Mouse (Mus musculus): ENCODE data around the gene Majin. TPM values are rescaled to one million over a fixed set of nuclear protein-coding genes. Genes with fewer than 3 reads are reported as not detected.
A peak's percentile ranks its signal among the peaks of the same experiment; 100 is the strongest.

Majin gene
- total RNA-seq (2021) (not detected), polyA plus RNA-seq (2012; rRNA removed) (0.20 and 0.23 TPM in 2 replicates)
- long read RNA-seq, result 0 reads

DNA sequence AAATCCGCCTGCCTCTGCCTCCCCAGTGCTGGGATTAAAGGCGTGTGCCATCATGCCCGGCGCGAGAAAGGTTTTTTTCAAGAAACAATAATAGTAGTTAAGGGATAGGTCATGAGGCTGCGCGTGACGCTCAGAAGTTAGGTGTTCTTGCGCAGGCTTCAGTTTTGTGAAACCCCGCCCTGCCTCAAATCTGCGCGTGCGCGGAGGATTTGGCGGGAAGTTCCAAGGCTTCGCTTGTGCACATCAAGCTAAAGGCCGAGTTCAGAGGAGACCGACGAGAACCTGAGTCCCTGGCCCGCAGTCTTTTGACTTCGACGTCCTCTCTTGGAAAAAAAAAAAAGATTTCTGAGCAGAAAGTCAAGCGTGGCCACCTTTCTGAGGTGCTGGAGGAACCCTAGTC is at the start of gene Majin:
Gene Majin (plus strand): TSS at position 258 of the 400 bp plus-strand sequence.
- DNase-seq, result no peak
- intact Hi-C loops (cut with DNase I), result no loop called here
- TF ChIP-seq POLR2A (IDR thresholded peaks at IDR 0.05; ENCODE audit: insufficient read depth, low read depth, low read length) (no peak), CTCF (IDR thresholded peaks at IDR 0.05) (no peak), EP300 (IDR thresholded peaks at IDR 0.05; ENCODE audit: insufficient read depth, low read depth, low read length) (no peak)
- no peaks in the 10 kb centered on the region for H3K4me1 ChIP-seq (ENCODE audit: control insufficient read depth, insufficient read depth, low read length)
- no peak within 1 kb of the TSS for H3K4me3 ChIP-seq
- H3K79me2 ChIP-seq (replicated peaks; ENCODE audit: control insufficient read depth, insufficient read depth, low read length), result no peaks in the 10 kb centered on the region
- WGBS, result 83% methylated on average over 23 of the region's 23 CpGs
- H3K27me3 ChIP-seq (ENCODE audit: control insufficient read depth, insufficient read depth, low read length), result no peaks in the 10 kb centered on the region
- H3K27ac ChIP-seq, result no peak within 1 kb of the TSS
- no peaks in the 10 kb centered on the region for H3K36me3 ChIP-seq (ENCODE audit: control insufficient read depth, insufficient read depth, low read length)
- no peak within 1 kb of the TSS for H3K9ac ChIP-seq (ENCODE audit: low read depth, low read length)

DNA sequence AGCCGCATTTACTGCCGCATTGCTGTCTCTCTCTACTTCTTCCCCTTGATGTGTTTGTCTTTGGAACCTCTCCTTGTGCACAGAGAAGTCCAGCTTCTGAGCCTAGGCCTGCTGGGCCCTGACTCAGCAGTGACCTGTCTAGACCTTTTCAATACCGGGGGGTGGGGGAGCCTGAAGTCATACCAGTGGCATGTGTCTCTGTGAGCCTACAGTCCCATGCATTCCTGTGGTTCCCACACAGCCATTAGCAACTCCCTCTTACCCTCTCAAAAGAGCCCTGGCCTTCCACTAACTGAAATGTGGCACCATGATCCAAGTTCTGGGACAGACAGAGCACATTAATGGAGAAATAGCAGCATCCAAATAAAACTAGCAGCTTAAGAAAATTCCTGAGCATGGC is 47.8 kb upstream of the Majin start:
- no peak for DNase-seq
- 80% methylated on average over 3 of the region's 3 CpGs for WGBS
- TF ChIP-seq CTCF (IDR thresholded peaks at IDR 0.05) (no peak), POLR2A (IDR thresholded peaks at IDR 0.05; ENCODE audit: insufficient read depth, low read depth, low read length) (no peak), EP300 (IDR thresholded peaks at IDR 0.05; ENCODE audit: insufficient read depth, low read depth, low read length) (no peak)
- Histone ChIP-seq H3K36me3 (ENCODE audit: control insufficient read depth, insufficient read depth, low read length) (no peaks in the 10 kb centered on the region), H3K27me3 (ENCODE audit: control insufficient read depth, insufficient read depth, low read length) (no peaks in the 10 kb centered on the region), H3K27ac (no peak overlapping the region), H3K79me2 (replicated peaks; ENCODE audit: control insufficient read depth, insufficient read depth, low read length) (no peaks in the 10 kb centered on the region), H3K9ac (ENCODE audit: low read depth, low read length) (no peak overlapping the region), H3K4me3 (no peak overlapping the region), H3K4me1 (ENCODE audit: control insufficient read depth, insufficient read depth, low read length) (peaks cover 1% of the 10 kb centered on the region; the same call in 1 of the 2 replicates)
- intact Hi-C loops (cut with DNase I), result no loop called here

DNA sequence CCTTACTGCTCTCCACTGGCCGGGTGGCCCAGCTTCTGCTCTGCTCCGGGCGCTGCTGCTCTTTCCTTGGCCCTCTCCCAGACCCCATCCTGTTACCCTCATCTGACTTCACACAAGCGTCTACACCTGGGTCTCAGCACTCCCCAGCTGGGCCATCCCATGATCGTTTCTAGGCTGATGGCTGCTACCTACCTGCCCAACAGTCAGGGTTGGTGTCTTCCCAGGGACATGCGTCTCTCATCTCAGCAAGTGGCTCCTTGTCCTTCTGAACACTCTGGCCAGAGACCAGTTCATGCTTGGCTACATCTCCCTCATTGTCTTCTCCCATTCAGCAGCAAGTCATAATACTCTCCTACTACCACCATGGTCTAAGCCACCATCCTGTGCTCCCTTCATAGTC is 44.5 kb upstream of the Majin start:
- H3K9ac ChIP-seq (ENCODE audit: low read depth, low read length), result no peak overlapping the region
- peak overlapping the region; percentile 97 for H3K27ac ChIP-seq
- no peak for TF ChIP-seq CTCF (IDR thresholded peaks at IDR 0.05)
- no peak for TF ChIP-seq POLR2A (IDR thresholded peaks at IDR 0.05; ENCODE audit: insufficient read depth, low read depth, low read length)
- no peak for TF ChIP-seq EP300 (IDR thresholded peaks at IDR 0.05; ENCODE audit: insufficient read depth, low read depth, low read length)
- H3K4me1 ChIP-seq (ENCODE audit: control insufficient read depth, insufficient read depth, low read length), result peaks cover 1% of the 10 kb centered on the region; the same call in 1 of the 2 replicates
- no peak overlapping the region for H3K4me3 ChIP-seq
- H3K36me3 ChIP-seq (ENCODE audit: control insufficient read depth, insufficient read depth, low read length), result no peaks in the 10 kb centered on the region
- intact Hi-C loops (cut with DNase I), result loop anchor here (1.0 to 2.0 kb wide), 2 partner anchors 11 to 97 kb away; partner anchors contain the start of gene Snx15
- H3K27me3 ChIP-seq (ENCODE audit: control insufficient read depth, insufficient read depth, low read length), result no peaks in the 10 kb centered on the region
- no peak for DNase-seq
- H3K79me2 ChIP-seq (replicated peaks; ENCODE audit: control insufficient read depth, insufficient read depth, low read length), result no peaks in the 10 kb centered on the region
- 91% methylated on average over 6 of the region's 6 CpGs for WGBS

DNA sequence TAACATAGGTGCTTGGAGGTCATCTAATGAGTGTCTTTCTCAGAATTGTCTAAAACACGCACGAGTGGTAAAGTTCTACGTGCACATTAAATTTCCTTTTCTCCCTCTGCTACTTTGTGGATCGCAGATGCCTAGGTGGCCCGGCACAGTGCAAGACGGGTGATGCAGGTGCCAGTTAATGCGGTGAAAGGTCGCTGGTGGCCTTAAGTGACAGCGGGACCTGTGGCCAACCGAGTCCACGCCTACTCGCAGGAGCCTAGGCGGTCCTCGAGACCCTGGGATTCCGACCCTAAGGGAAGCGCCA is 43.9 kb upstream of the Majin start:
- Histone ChIP-seq H3K27me3 (ENCODE audit: control insufficient read depth, insufficient read depth, low read length) (no peaks in the 10 kb centered on the region), H3K9ac (ENCODE audit: low read depth, low read length) (peak overlapping the region; percentile 90), H3K27ac (peak overlapping the region; percentile 97), H3K4me1 (ENCODE audit: control insufficient read depth, insufficient read depth, low read length) (peaks cover 1% of the 10 kb centered on the region; the same call in 1 of the 2 replicates), H3K36me3 (ENCODE audit: control insufficient read depth, insufficient read depth, low read length) (no peaks in the 10 kb centered on the region), H3K79me2 (replicated peaks; ENCODE audit: control insufficient read depth, insufficient read depth, low read length) (no peaks in the 10 kb centered on the region), H3K4me3 (peak overlapping the region; percentile 94)
- intact Hi-C loops (cut with DNase I), result loop anchor here (1.0 to 2.0 kb wide), 2 partner anchors 12 to 96 kb away; partner anchors contain the start of gene Snx15
- no peak for DNase-seq
- TF ChIP-seq CTCF (IDR thresholded peaks at IDR 0.05) (no peak), POLR2A (IDR thresholded peaks at IDR 0.05; ENCODE audit: insufficient read depth, low read depth, low read length) (no peak)
- 3% methylated on average over 16 of the region's 16 CpGs for WGBS

DNA sequence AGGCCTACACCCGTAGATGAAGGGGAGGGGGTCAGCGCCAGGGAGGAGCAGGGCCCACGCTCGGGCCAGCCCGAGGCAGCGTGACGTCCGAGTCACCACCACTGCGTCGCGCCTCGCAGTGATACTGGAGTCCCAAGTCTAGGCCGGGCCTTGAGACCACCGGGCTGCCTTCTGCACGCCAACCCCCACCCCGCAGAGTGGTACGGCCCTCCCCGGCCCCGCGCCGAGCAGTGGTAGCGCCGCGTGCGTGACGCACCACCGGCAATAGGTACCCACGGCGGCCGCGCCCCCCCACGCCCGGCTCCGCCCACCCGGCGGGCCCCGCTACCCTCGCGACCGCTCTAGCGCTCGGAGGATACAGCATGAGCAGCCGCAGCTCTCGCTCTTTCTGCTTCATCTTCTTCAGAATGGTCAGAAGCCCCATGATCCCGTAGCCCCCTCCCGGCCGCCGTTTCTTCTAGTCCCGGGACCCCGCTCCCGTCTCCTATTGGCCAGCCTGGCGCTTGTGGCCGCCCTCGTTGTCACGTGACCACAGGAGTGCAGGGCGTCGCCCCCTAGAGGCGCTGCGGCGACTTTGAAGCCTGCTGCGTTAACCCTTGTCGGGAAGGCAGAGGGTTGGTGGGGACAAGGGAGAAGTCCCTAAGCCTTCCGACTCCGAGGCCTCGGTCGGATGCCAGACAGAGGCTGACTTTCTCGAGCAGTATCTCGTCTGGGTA is 43.4 kb upstream of the Majin start, which contains the start of gene Batf2:
Gene Batf2 (plus strand): TSS at position 306 of the 716 bp plus-strand sequence.
- intact Hi-C loops (cut with DNase I), result loop anchor here (1.0 to 2.0 kb wide), 2 partner anchors 13 to 96 kb away; partner anchors contain the start of gene Snx15
- peak; percentile 91 to 93 for DNase-seq
- Histone ChIP-seq H3K9ac (ENCODE audit: low read depth, low read length) (peak within 1 kb of the TSS; percentile 90), H3K4me3 (peak within 1 kb of the TSS; percentile 94), H3K27me3 (ENCODE audit: control insufficient read depth, insufficient read depth, low read length) (no peaks in the 10 kb centered on the region), H3K79me2 (replicated peaks; ENCODE audit: control insufficient read depth, insufficient read depth, low read length) (no peaks in the 10 kb centered on the region), H3K4me1 (ENCODE audit: control insufficient read depth, insufficient read depth, low read length) (peaks cover 1% of the 10 kb centered on the region; the same call in 1 of the 2 replicates), H3K36me3 (ENCODE audit: control insufficient read depth, insufficient read depth, low read length) (no peaks in the 10 kb centered on the region), H3K27ac (peak within 1 kb of the TSS; percentile 97)
- TF ChIP-seq POLR2A (IDR thresholded peaks at IDR 0.05; ENCODE audit: insufficient read depth, low read depth, low read length) (peak; percentile 42; the same call in 1 of the 2 replicates), EP300 (IDR thresholded peaks at IDR 0.05; ENCODE audit: insufficient read depth, low read depth, low read length) (no peak), CTCF (IDR thresholded peaks at IDR 0.05) (peak; percentile 73)
- WGBS, result under 1% methylated on average over 65 of the region's 68 CpGs

DNA sequence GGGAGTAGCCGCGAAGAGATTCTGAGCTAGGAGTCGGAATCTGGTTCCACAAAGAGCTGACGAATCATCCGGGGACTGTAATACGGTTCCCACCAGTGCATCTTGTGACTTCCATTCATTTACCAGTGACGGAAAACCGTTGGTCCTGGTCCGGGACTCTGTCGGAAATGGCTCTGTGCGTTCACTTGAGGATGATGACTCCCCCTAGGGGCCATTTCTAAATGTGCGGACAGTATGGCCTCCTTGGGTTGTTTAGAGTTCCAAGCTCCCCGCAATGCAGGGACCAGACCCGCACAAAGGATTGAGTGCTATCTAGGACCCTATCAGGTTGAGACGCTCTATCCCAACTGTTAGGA is 42.8 kb upstream of the Majin start, which contains the start of gene Arl2:
Gene Arl2 (minus strand): TSS at position 155 of the 356 bp plus-strand sequence.
- Histone ChIP-seq H3K27me3 (ENCODE audit: control insufficient read depth, insufficient read depth, low read length) (no peaks in the 10 kb centered on the region), H3K27ac (peak within 1 kb of the TSS; percentile 97), H3K79me2 (replicated peaks; ENCODE audit: control insufficient read depth, insufficient read depth, low read length) (no peaks in the 10 kb centered on the region), H3K4me1 (ENCODE audit: control insufficient read depth, insufficient read depth, low read length) (peaks cover 1% of the 10 kb centered on the region; the same call in 1 of the 2 replicates), H3K4me3 (peak within 1 kb of the TSS; percentile 94), H3K36me3 (ENCODE audit: control insufficient read depth, insufficient read depth, low read length) (no peaks in the 10 kb centered on the region), H3K9ac (ENCODE audit: low read depth, low read length) (peak within 1 kb of the TSS; percentile 90)
- DNase-seq, result peak in 1 of 2 experiments; percentile 79
- 1% methylated on average over 15 of the region's 15 CpGs for WGBS
- intact Hi-C loops (cut with DNase I), result loop anchor here (2.0 kb wide), 1 partner anchor 95 kb away; no protein-coding TSS in a partner anchor
- TF ChIP-seq POLR2A (IDR thresholded peaks at IDR 0.05; ENCODE audit: insufficient read depth, low read depth, low read length) (no peak), CTCF (IDR thresholded peaks at IDR 0.05) (peak; percentile 67)

Data from heart, adult 2 months (tissue).